Mouse (Mus musculus): ENCODE measurements around the gene Ddx20. TPM values are rescaled to one million over a fixed set of nuclear protein-coding genes. Genes with fewer than 3 reads are reported as not detected.

The Ddx20 gene
- polyA plus RNA-seq, 1 experiment from 2014 or later, result 40.1 TPM

DNA sequence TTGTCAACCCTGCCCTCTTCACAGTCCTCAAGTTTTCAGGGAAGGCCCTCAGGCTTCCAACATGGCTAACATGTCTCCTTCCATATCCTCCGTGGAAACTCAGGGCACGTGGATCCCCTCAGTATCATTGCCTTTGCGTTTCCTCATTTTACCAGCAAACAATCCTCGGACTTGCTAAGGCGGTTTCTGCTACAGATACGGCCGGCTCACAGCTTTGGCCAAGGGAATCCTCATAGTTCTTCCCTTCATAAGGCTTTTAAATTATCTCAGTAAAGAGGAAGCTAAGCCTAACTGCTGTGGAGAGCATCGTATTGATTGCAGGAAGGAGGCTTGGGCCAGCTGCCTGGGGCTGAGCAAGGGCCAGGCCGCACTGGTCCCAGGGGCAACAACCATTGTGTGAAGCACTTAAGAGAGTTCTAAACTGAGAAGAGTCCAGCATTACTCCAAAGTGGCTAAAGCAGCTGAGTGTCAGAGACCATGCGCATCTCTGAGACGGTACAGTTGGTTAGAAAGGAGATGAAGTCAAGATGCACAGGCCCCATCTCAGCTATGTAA lies 32.3 kb downstream of the Ddx20 start:
- Histone ChIP-seq H3K9me3 (peaks cover 4% of the 10 kb centered on the region; the same call in 1 of the 2 replicates), H3K9ac (no peak overlapping the region), H3K4me3 (no peak overlapping the region), H3K27me3 (no peaks in the 10 kb centered on the region), H3K4me1 (no peaks in the 10 kb centered on the region), H3K36me3 (no peaks in the 10 kb centered on the region), H3K27ac (no peak overlapping the region), H3K4me2 (replicated peaks) (no peak overlapping the region)
- WGBS, result 90% methylated on average over 11 of the region's 11 CpGs
- ATAC-seq (ENCODE audit: low FRiP score, low read depth), result no peak

DNA sequence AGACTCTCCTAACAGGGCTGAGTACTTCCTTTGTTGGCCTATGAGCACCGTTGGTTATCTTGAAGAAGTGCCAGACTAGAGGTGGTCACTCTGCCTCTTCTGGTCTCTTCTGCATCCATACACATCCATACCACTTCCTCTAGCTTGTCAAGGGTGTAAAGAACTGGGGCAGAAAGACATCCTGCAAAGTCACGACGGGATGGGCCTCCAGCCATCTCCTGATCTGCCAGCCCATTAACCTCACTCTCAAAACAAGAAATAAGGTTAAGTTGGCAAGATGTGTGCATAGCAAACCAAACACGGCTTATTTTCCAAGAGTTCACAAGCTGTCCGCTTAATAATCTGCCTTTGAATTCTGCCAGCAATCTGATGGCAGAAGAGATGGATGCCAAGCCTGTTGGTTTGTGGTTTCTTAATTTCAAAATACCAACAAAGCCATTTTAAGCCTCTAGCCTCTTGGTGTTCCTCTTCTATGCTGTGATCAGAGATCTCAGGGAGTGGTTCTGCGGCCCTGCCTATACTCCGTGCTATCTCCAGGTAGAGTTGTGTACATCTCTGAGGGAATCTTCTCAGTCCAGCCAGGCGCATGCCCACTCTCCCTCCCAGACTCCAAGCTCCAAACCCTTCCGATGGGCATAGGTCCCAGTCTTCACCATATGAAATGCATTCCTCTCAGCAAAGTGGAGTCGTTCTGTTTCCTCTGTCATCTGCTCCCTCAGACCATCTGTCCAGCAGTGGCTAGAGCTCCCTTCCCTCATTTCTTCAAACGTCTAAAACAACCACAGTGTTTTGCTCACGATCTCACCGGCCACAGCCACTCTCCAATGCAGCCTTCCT lies 33.6 kb downstream of the Ddx20 start:
- Histone ChIP-seq H3K4me3 (no peak overlapping the region), H3K36me3 (no peaks in the 10 kb centered on the region), H3K27ac (no peak overlapping the region), H3K27me3 (no peaks in the 10 kb centered on the region), H3K4me1 (no peaks in the 10 kb centered on the region), H3K4me2 (replicated peaks) (no peak overlapping the region), H3K9ac (no peak overlapping the region), H3K9me3 (peaks cover 4% of the 10 kb centered on the region; the same call in 1 of the 2 replicates)
- WGBS, result 89% methylated on average over 13 of the region's 13 CpGs
- ATAC-seq (ENCODE audit: low FRiP score, low read depth), result no peak

DNA sequence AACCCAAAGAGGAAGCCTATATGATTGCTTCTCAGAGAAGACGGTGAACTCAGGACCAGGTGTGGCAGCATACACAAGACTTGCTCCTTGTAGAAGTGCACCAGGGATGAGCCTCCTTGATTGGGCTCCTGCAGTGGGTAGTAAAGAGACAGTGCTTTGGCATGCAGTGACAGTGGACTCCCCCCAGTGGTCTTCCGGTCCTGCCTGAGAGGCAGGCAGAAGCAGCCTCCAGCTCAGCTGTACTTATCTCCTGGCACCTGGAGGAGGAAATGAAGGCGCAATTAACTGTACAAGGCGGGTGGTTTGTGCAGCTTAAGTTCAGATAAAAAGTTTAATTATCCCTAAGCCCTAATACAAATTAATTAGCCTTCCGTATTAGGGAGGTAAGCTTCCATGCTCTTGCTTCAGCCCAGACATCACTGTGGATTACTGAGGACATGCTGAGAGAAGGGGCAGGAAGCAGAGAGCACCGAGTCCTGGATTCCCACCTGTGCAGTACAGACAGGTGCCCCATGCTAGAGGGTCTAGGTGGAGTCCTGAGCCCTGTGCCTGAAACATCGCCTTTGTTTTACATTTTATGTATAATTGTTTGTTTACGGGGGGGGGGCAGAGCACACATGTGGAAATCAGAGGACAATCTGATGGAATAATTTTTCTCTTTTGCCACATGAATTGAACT lies 38.3 kb downstream of the Ddx20 start:
- Histone ChIP-seq H3K36me3 (no peaks in the 10 kb centered on the region), H3K4me3 (no peak overlapping the region), H3K27ac (no peak overlapping the region), H3K4me1 (no peaks in the 10 kb centered on the region), H3K4me2 (replicated peaks) (no peak overlapping the region), H3K27me3 (no peaks in the 10 kb centered on the region), H3K9me3 (no peaks in the 10 kb centered on the region), H3K9ac (no peak overlapping the region)
- WGBS, result 65% methylated on average over 8 of the region's 8 CpGs
- ATAC-seq (ENCODE audit: low FRiP score, low read depth), result no peak

DNA sequence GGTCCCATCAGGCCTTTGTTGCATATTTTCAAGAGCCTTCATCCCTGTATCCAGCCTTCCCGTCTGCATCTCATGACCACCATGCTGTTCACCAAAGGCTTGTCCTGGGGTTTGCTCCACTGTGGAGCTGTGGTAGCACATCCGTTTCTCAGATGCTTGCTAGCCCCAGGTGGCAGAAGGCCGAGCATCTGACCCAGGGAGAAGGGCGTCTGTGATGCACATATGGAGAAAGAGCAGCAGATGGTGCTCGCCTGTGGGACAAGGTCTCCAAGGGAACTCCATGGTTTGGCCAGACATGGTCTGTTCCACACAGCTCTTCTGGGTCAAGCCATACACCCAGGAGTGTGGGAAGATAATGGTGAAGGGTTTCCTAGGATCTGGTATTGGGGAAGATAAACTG lies 43.8 kb downstream of the Ddx20 start:
- no peaks in the 10 kb centered on the region for H3K9me3 ChIP-seq
- no peak overlapping the region for H3K27ac ChIP-seq
- H3K4me2 ChIP-seq (replicated peaks), result no peak overlapping the region
- peaks cover 10% of the 10 kb centered on the region; the same call in 1 of the 2 replicates for H3K4me1 ChIP-seq
- H3K4me3 ChIP-seq, result no peak overlapping the region
- no peaks in the 10 kb centered on the region for H3K36me3 ChIP-seq
- no peak for ATAC-seq (ENCODE audit: low FRiP score, low read depth)
- no peak overlapping the region for H3K9ac ChIP-seq
- no peaks in the 10 kb centered on the region for H3K27me3 ChIP-seq
- WGBS, result 77% methylated on average over 5 of the region's 5 CpGs

DNA sequence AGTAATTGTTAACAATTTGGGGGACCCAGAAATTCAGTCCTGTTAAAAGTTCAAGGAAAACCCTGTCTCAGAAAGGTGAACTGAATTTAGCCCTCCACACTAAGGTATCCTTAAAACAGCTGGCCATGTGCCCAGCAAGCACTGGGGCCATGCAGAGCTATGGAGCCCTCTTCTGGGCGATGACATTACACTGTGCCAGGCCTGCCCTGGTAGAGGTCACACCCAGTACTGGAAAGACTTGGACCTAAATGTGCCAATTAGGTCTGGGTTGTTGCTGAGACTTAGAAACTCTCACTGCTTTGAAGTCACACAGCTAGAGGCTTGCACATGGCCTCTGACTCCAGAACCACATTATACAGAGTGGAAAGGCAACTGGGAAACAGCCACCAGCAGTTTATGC lies 45.2 kb downstream of the Ddx20 start:
- H3K36me3 ChIP-seq, result no peaks in the 10 kb centered on the region
- H3K27ac ChIP-seq, result no peak overlapping the region
- ATAC-seq (ENCODE audit: low FRiP score, low read depth), result no peak
- no peak overlapping the region for H3K4me3 ChIP-seq
- no peak overlapping the region for H3K4me2 ChIP-seq (replicated peaks)
- H3K4me1 ChIP-seq, result peaks cover 10% of the 10 kb centered on the region; the same call in 1 of the 2 replicates
- H3K9ac ChIP-seq, result no peak overlapping the region
- 47% methylated on average over 1 of the region's 1 CpGs for WGBS
- H3K27me3 ChIP-seq, result no peaks in the 10 kb centered on the region
- no peaks in the 10 kb centered on the region for H3K9me3 ChIP-seq

DNA sequence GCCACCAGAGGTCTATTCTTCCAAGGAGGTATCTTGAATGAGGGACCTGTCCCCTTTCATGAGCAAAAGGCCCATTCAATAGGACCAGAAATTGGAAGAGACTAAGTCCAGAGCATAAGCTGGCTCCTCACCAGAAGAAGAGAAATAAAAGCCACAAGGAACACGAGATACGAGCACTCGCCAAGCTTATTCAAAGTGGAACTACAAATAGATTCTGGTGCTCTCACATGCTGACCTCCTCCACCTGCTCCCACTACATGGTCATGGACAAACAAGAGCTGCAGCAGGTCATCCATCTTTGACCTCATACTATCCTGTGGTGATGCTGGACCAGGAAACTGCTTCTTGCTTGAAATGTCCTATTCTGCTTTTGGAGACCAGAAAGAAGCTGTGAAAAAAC lies 54.4 kb downstream of the Ddx20 start:
- Histone ChIP-seq H3K4me3 (no peak overlapping the region), H3K9me3 (no peaks in the 10 kb centered on the region), H3K9ac (no peak overlapping the region), H3K4me1 (peaks cover 11% of the 10 kb centered on the region), H3K36me3 (no peaks in the 10 kb centered on the region), H3K4me2 (replicated peaks) (no peak overlapping the region), H3K27ac (no peak overlapping the region), H3K27me3 (no peaks in the 10 kb centered on the region)
- no peak for ATAC-seq (ENCODE audit: low FRiP score, low read depth)
- 91% methylated on average over 3 of the region's 3 CpGs for WGBS

DNA sequence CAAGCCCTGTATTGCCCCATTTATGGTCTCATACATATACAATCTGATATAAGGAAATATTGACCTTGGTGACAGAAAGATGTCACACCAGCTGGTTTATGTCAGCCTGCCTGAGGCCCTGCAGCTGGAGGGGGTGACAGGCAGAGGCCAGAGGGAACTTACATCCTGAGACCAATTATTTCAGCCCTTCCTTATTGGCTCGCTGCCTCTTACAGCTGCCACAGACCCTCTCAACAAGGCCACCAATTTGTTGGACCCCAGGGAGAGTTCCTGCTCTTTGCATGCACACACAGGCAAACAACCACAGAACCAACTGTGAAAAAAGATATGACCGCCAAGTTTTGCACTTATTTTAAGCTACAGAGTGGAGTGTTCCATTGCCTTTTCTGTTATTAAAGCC lies 55.1 kb downstream of the Ddx20 start:
- peaks cover 11% of the 10 kb centered on the region for H3K4me1 ChIP-seq
- no peak for ATAC-seq (ENCODE audit: low FRiP score, low read depth)
- H3K27ac ChIP-seq, result no peak overlapping the region
- H3K9ac ChIP-seq, result no peak overlapping the region
- H3K36me3 ChIP-seq, result no peaks in the 10 kb centered on the region
- WGBS, result 21% methylated on average over 2 of the region's 2 CpGs
- no peak overlapping the region for H3K4me2 ChIP-seq (replicated peaks)
- H3K4me3 ChIP-seq, result no peak overlapping the region
- H3K27me3 ChIP-seq, result no peaks in the 10 kb centered on the region
- H3K9me3 ChIP-seq, result no peaks in the 10 kb centered on the region

Other genes starting within 250 kb of the Ddx20 start
- gene Kcnd3, start 235.2 kb downstream of the Ddx20 start, polyA plus RNA-seq (2015; fragmentation: Nextera tagmentation; extraction: Ambion mirVana), result 0.75 and 0.84 TPM in 2 replicates
- gene Inka2, start 17.0 kb upstream of the Ddx20 start, polyA plus RNA-seq (2015; fragmentation: Nextera tagmentation; extraction: Ambion mirVana), result 2.1 and 2.5 TPM in 2 replicates
- gene Rap1a, start 113.8 kb upstream of the Ddx20 start, polyA plus RNA-seq (2015; fragmentation: Nextera tagmentation; extraction: Ambion mirVana), result 95.5 and 98.4 TPM in 2 replicates
- gene Adora3, start 183.3 kb upstream of the Ddx20 start, polyA plus RNA-seq (2015; fragmentation: Nextera tagmentation; extraction: Ambion mirVana), result 0.36 and 0.90 TPM in 2 replicates
- gene Tmigd3, start 183.3 kb upstream of the Ddx20 start, polyA plus RNA-seq (2015; fragmentation: Nextera tagmentation; extraction: Ambion mirVana), result not detected in 2 replicates
- 0.38 and 0.55 TPM in 2 replicates for gene I830077J02Rik, start 245.1 kb upstream of the Ddx20 start, polyA plus RNA-seq (2015; fragmentation: Nextera tagmentation; extraction: Ambion mirVana)